Mouse (Mus musculus) midbrain, postnatal 0 days (tissue): ENCODE measurements around the gene Gramd1c. TPM values are rescaled to one million over a fixed set of nuclear protein-coding genes. Genes with fewer than 3 reads are reported as not detected.

Source experiments
- ATAC-seq: fragments of 200-750 bp; cut with Nextera tagmentation; 2 replicates; pipeline ENCODE4 v1.8.0; 2017; ENCODE audit warnings: moderate number of reproducible peaks, mild to moderate bottlenecking, moderate TSS enrichment, moderate library complexity; ENCODE audit not compliant: low FRiP score
- DNase-seq: peaks from one replicate; pipeline ENCODE4 v3.0.0-alpha.2; 2015; ENCODE audit warnings: low spot score
- H3K27ac ChIP-seq: fragments of 300-500 bp; sonication (generic); 2 replicates; pipeline ENCODE4 v1.5.1; 2014; ENCODE audit warnings: low read depth, mild to moderate bottlenecking, low read length, mixed read lengths
- H3K27me3 ChIP-seq: fragments of 300-500 bp; sonication (generic); 2 replicates; pipeline ENCODE4 v1.6.1; 2014; ENCODE audit warnings: low read length, control low read depth, mixed read lengths; ENCODE audit not compliant: insufficient read depth
- H3K36me3 ChIP-seq: fragments of 300-500 bp; sonication (generic); 2 replicates; pipeline ENCODE4 v1.6.1; 2014; ENCODE audit warnings: low read length, control low read depth, mixed read lengths; ENCODE audit not compliant: insufficient read depth
- H3K4me1 ChIP-seq: fragments of 300-500 bp; sonication (generic); 2 replicates; pipeline ENCODE4 v1.6.1; 2014; ENCODE audit warnings: mild to moderate bottlenecking, control low read depth, antibody characterized with exemption, low read length, mixed read lengths; ENCODE audit not compliant: insufficient read depth
- H3K4me2 ChIP-seq: fragments of 300-500 bp; sonication (generic); 2 replicates; pipeline ENCODE4 v1.6.1; 2014; ENCODE audit warnings: low read depth, mild to moderate bottlenecking, low read length, mixed read lengths; ENCODE audit not compliant: poor library complexity, severe bottlenecking
- H3K4me3 ChIP-seq: fragments of 300-500 bp; sonication (generic); 2 replicates; pipeline ENCODE4 v1.5.1; 2014; ENCODE audit warnings: low read depth, mild to moderate bottlenecking, low read length, moderate library complexity
- H3K9ac ChIP-seq: fragments of 300-500 bp; sonication (generic); replicated peaks from 2 replicates; pipeline ENCODE4 v1.6.1; 2014; ENCODE audit warnings: mild to moderate bottlenecking, low read length, moderate library complexity, mixed read lengths; ENCODE audit not compliant: poor library complexity, severe bottlenecking
- H3K9me3 ChIP-seq: fragments of 300-500 bp; sonication (generic); 2 replicates; pipeline ENCODE4 v1.6.1; 2016; ENCODE audit warnings: low read length, control low read depth
- CTCF ChIP-seq: IDR thresholded peaks from 2 replicates; pipeline ENCODE4 v1.5.1; 2016; ENCODE audit warnings: antibody characterized with exemption, mild to moderate bottlenecking
- WGBS: fragments of 180-500 bp; shearing (Covaris S2); extraction: QIAGEN DNeasy Blood & Tissue Kit; methylation state at CpG from one replicate; pipeline ENCODE4 v1.1.7; 2014; 5-methylcytosine and 5-hydroxymethylcytosine counted together
- polyA plus RNA-seq: library from polyadenylated mRNA; unstranded; fragments of >200 nt; fragmentation: Nextera tagmentation; extraction: Ambion mirVana; gene quantifications from 2 replicates; pipeline ENCODE4 v1.2.1, GENCODE M21; 2015
- total RNA-seq: library from RNA; depleted of rRNA; stranded (reverse); fragments of >200 nt; gene quantifications from 2 replicates; pipeline ENCODE4 v1.2.3, GENCODE M21; 2014

Gene Gramd1c
- total and polyA plus RNA-seq, 2 experiments from 2014 or later, result 1.9 to 2.3 TPM

GRCm38 (mm10) chr16:43973606-43974220, 89.4 kb downstream of the Gramd1c start:
- TF ChIP-seq CTCF, result no peak

GRCm38 (mm10) chr16:43973147-43973546, 90.0 kb downstream of the Gramd1c start:
- H3K4me3 ChIP-seq, result no peak overlapping the region
- DNase-seq (no peak), ATAC-seq (no peak)
- H3K36me3 ChIP-seq, result peaks cover 14% of the 10 kb centered on the region
- no peaks in the 10 kb centered on the region for H3K27me3 ChIP-seq
- TF ChIP-seq CTCF, result no peak
- no peak overlapping the region for H3K9ac ChIP-seq
- H3K27ac ChIP-seq, result no peak overlapping the region
- H3K4me2 ChIP-seq, result no peak overlapping the region
- WGBS, result 95% methylated on average over 11 of the region's 11 CpGs
- no peaks in the 10 kb centered on the region for H3K4me1 ChIP-seq
- no peaks in the 10 kb centered on the region for H3K9me3 ChIP-seq

More at GRCm38 (mm10) chr16:43973606-43974220, 89.4 kb downstream of the Gramd1c start:
- DNase-seq (no peak), ATAC-seq (no peak)
- Histone ChIP-seq H3K4me1 (no peaks in the 10 kb centered on the region), H3K36me3 (peaks cover 9% of the 10 kb centered on the region), H3K9ac (no peak overlapping the region), H3K4me2 (no peak overlapping the region), H3K4me3 (no peak overlapping the region), H3K27me3 (no peaks in the 10 kb centered on the region), H3K9me3 (no peaks in the 10 kb centered on the region), H3K27ac (no peak overlapping the region)
- WGBS, result 79% methylated on average over 22 of the region's 22 CpGs

- no peak for TF ChIP-seq CTCF
- no peak overlapping the region for H3K4me3 ChIP-seq
Measured at GRCm38 (mm10) chr16:43972391-43972790, 90.8 kb downstream of the Gramd1c start.

GRCm38 (mm10) chr16:43971741-43972140, 91.4 kb downstream of the Gramd1c start:
- H3K9ac ChIP-seq, result no peak overlapping the region
- no peak for ATAC-seq
- WGBS, result 93% methylated on average over 9 of the region's 9 CpGs
- no peak for TF ChIP-seq CTCF
- H3K27ac ChIP-seq, result no peak overlapping the region
- H3K9me3 ChIP-seq, result no peaks in the 10 kb centered on the region
- no peaks in the 10 kb centered on the region for H3K27me3 ChIP-seq
- DNase-seq, result no peak
- no peak overlapping the region for H3K4me3 ChIP-seq
- H3K36me3 ChIP-seq, result peaks cover 20% of the 10 kb centered on the region
- H3K4me2 ChIP-seq, result no peak overlapping the region
- no peaks in the 10 kb centered on the region for H3K4me1 ChIP-seq

More at GRCm38 (mm10) chr16:43972391-43972790, 90.8 kb downstream of the Gramd1c start:
- peaks cover 20% of the 10 kb centered on the region for H3K36me3 ChIP-seq
- DNase-seq (no peak), ATAC-seq (no peak)
- H3K27ac ChIP-seq, result no peak overlapping the region
- WGBS, result 94% methylated on average over 2 of the region's 2 CpGs
- H3K9ac ChIP-seq, result no peak overlapping the region
- no peak overlapping the region for H3K4me2 ChIP-seq
- no peaks in the 10 kb centered on the region for H3K27me3 ChIP-seq
- H3K9me3 ChIP-seq, result no peaks in the 10 kb centered on the region
- H3K4me1 ChIP-seq, result no peaks in the 10 kb centered on the region

GRCm38 (mm10) chr16:43971189-43971588, 92.0 kb downstream of the Gramd1c start:
- no peak overlapping the region for H3K9ac ChIP-seq
- no peak for DNase-seq
- peaks cover 20% of the 10 kb centered on the region for H3K36me3 ChIP-seq
- H3K9me3 ChIP-seq, result no peaks in the 10 kb centered on the region
- H3K4me1 ChIP-seq, result no peaks in the 10 kb centered on the region
- no peak for ATAC-seq
- no peak overlapping the region for H3K4me2 ChIP-seq
- H3K27me3 ChIP-seq, result no peaks in the 10 kb centered on the region
- no peak overlapping the region for H3K4me3 ChIP-seq
- 95% methylated on average over 11 of the region's 11 CpGs for WGBS
- no peak for TF ChIP-seq CTCF
- H3K27ac ChIP-seq, result no peak overlapping the region

GRCm38 (mm10) chr16:43970426-43970825, 92.7 kb downstream of the Gramd1c start:
- no peak for TF ChIP-seq CTCF
- WGBS, result 84% methylated on average over 3 of the region's 3 CpGs

More at GRCm38 (mm10) chr16:43970426-43970825, 92.7 kb downstream of the Gramd1c start:
- DNase-seq (no peak), ATAC-seq (no peak)
- Histone ChIP-seq H3K9me3 (no peaks in the 10 kb centered on the region), H3K4me2 (no peak overlapping the region), H3K27ac (no peak overlapping the region), H3K9ac (no peak overlapping the region), H3K36me3 (peaks cover 20% of the 10 kb centered on the region), H3K4me3 (no peak overlapping the region), H3K27me3 (no peaks in the 10 kb centered on the region), H3K4me1 (no peaks in the 10 kb centered on the region)
